Mouse (Mus musculus): ENCODE measurements around the gene Hoxa9. TPM values are rescaled to one million over a fixed set of nuclear protein-coding genes. Genes with fewer than 3 reads are reported as not detected.
A peak's percentile ranks its signal among the peaks of the same experiment; 100 is the strongest.

The Hoxa9 gene
- polyA plus RNA-seq, 1 experiment = 17.7 TPM

GRCm38 (mm10) chr6:52256956-52257355 lies 26.1 kb upstream of the Hoxa9 start:
- Histone ChIP-seq H3ac (ENCODE audit: control insufficient read depth, insufficient read length) (no peak overlapping the region), H3K4me3 (no peak overlapping the region), H3K79me2 (ENCODE audit: control insufficient read depth, insufficient read depth) (no peaks in the 10 kb centered on the region), H3K4me2 (ENCODE audit: low read depth) (no peak overlapping the region), H3K27me3 (ENCODE audit: control insufficient read depth, insufficient read depth, insufficient read length) (no peaks in the 10 kb centered on the region), H3K36me3 (ENCODE audit: control insufficient read depth, insufficient read depth) (no peaks in the 10 kb centered on the region)
- TF ChIP-seq MYOD1 (IDR thresholded peaks at IDR 0.05; ENCODE audit: control insufficient read depth in 1 of 3, insufficient read length in 2 of 3, low read depth in 2 of 3) = no peak

DNA sequence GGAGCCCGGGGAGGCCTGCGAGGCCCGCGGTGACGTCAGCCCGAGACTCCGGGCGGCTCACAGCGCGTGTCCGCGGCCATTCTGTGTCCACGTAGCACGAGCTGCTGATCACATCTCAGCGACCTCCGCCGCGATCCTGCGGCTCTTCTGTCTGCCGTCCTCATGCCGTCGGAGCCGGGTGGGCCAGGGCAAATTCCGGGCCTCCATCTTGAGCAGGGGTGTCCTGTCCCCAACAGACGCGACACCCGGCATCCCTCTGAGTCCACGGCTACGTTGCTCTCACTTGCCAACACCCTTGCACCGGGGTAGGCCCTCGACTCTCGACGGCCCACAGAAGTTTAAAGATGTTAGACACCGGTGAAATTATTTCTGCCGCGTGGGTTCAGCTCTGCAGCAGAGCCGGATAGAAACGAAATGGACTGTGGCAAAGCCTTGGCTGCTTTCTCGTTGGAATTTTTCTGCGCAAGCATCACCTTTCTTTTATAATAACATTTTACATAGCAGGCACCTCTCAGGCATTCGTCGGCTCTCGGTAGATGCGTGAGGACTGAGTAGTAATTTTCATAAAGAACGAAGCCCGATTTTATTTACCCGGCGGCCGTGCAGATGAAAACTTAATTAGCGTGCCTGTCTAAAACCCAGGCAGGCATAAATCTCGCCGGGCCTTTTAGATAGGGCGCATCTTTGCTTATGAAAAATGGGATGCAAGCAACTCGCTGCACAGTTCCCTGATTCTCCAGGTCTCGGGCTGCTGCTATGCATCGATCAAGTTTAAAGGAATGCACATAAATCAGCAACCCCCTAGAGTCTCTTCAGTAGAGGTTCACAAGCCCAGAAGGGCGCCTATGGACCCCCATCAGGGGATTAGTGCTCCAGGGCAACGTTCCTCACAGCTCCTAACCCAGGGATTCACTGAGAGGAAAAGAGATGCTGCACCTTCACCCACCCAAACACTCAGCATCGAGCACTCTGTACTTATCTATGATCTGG lies 22.9 kb upstream of the Hoxa9 start:
- Histone ChIP-seq H3K79me2 (ENCODE audit: control insufficient read depth, insufficient read depth) (peaks cover 13% of the 10 kb centered on the region), H3K4me2 (ENCODE audit: low read depth) (peak overlapping the region; percentile 64), H3K27me3 (ENCODE audit: control insufficient read depth, insufficient read depth, insufficient read length) (no peaks in the 10 kb centered on the region), H3K4me3 (peak overlapping the region; percentile 45), H3ac (ENCODE audit: control insufficient read depth, insufficient read length) (peak overlapping the region; percentile 35), H3K36me3 (ENCODE audit: control insufficient read depth, insufficient read depth) (no peaks in the 10 kb centered on the region)
- no peak for TF ChIP-seq CEBPB (IDR thresholded peaks at IDR 0.05; ENCODE audit: insufficient read depth, poor library complexity, severe bottlenecking)
- TF ChIP-seq POLR2AphosphoS2 (IDR thresholded peaks at IDR 0.05; ENCODE audit: insufficient read length, low read depth) = peak; percentile 82
- TF ChIP-seq TCF12 (IDR thresholded peaks at IDR 0.05; ENCODE audit: insufficient read depth, poor library complexity, severe bottlenecking) = no peak
- TF ChIP-seq USF1 (IDR thresholded peaks at IDR 0.05; ENCODE audit: low read depth) = no peak
- TF ChIP-seq MAX (IDR thresholded peaks at IDR 0.05; ENCODE audit: low read depth) = no peak
- TF ChIP-seq E2F4 (IDR thresholded peaks at IDR 0.05; ENCODE audit: insufficient read depth) = no peak
- TF ChIP-seq MYOD1 (IDR thresholded peaks at IDR 0.05; ENCODE audit: control insufficient read depth in 1 of 3, insufficient read length in 2 of 3, low read depth in 2 of 3) = no peak
- TF ChIP-seq POLR2A (IDR thresholded peaks at IDR 0.05; ENCODE audit: insufficient read length, low read depth) = peak; percentile 79
- no peak for TF ChIP-seq REST (IDR thresholded peaks at IDR 0.05; ENCODE audit: insufficient read depth, insufficient read length)
- TF ChIP-seq TCF3 (IDR thresholded peaks at IDR 0.05; ENCODE audit: insufficient read length, low read depth) = no peak
- no peak for TF ChIP-seq MYOG (IDR thresholded peaks at IDR 0.05; ENCODE audit: control insufficient read depth in 1 of 3, insufficient read depth in 1 of 3, insufficient read length in 2 of 3, low read depth in 2 of 3)
- TF ChIP-seq SRF (IDR thresholded peaks at IDR 0.05; ENCODE audit: control insufficient read depth, insufficient read length, low read depth) = no peak

DNA sequence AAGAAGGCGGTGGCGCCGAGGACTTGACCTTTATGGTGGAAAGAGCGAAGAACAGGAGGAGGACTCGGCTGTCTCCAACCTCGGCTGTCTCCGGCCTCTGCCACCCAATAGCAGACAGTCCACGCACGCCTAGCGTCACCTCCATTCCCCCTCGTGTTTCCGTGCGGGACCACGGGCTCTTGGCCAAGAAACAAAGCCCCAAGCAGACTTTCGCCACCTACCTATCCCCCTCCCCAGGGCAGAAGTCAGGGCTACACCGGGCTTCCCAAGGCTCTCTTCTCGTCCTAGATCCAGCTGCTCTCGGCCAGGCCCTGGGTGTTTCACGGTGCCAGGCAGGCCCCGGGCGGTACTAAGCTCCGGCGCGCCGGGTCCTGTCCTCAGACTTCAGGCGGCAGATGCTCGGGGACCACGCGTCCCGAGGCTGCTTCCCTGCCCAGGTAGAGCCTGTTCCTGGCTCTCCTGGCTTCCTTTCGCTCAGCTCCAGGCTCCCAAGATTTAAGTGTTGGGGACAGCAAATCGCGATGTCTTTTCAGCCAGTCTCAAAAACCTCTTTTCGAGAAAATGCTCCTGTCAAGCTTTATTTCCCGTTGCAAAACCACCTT lies 22.0 kb upstream of the Hoxa9 start:
- Histone ChIP-seq H3K4me3 (peak overlapping the region; percentile 45), H3K79me2 (ENCODE audit: control insufficient read depth, insufficient read depth) (peaks cover 16% of the 10 kb centered on the region), H3K27me3 (ENCODE audit: control insufficient read depth, insufficient read depth, insufficient read length) (no peaks in the 10 kb centered on the region), H3ac (ENCODE audit: control insufficient read depth, insufficient read length) (peak overlapping the region; percentile 35), H3K36me3 (ENCODE audit: control insufficient read depth, insufficient read depth) (no peaks in the 10 kb centered on the region), H3K4me2 (ENCODE audit: low read depth) (peak overlapping the region; percentile 64)
- no peak for TF ChIP-seq USF1 (IDR thresholded peaks at IDR 0.05; ENCODE audit: low read depth)
- peak; percentile 36 for TF ChIP-seq POLR2A (IDR thresholded peaks at IDR 0.05; ENCODE audit: insufficient read length, low read depth)

DNA sequence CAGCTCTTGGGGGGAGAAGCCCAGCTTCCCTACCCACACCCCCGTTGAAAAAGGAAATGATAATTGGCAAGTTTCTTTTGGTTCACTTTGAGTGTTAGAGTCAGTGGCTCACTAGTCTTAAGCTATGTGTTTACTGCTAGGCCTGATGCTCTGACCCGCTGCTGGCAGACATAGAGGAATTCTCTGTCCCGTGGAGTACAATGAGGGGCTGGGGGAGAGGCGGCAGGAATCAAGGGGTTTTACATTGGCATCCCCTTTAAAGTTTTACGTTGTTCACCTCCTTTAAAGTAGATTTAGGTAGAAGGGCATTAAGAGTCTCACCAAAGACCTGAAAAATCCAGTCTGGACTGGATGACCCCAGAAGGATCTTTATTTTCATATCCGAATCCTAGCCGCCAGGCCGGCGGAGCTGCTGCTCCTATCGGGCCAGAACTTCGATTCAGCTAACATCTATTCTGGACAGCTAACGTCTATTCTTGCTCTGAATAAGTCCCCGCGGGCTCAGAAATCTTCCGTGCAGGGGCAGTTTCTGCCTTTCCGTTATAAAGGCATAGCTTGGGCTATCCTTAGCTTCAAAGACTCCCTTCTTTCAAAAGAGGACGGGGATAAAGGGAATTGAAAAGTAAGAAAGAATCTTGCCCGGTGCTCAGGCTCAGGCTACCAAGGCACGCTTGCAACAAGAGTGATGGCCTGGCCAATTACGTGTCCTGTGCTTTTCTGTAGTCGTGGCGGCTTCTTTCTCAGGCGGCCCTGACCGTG lies 21.3 kb upstream of the Hoxa9 start:
- no peaks in the 10 kb centered on the region for H3K27me3 ChIP-seq (ENCODE audit: control insufficient read depth, insufficient read depth, insufficient read length)
- H3ac ChIP-seq (ENCODE audit: control insufficient read depth, insufficient read length) = peak overlapping the region; percentile 35
- peaks cover 22% of the 10 kb centered on the region for H3K79me2 ChIP-seq (ENCODE audit: control insufficient read depth, insufficient read depth)
- peak overlapping the region; percentile 64 for H3K4me2 ChIP-seq (ENCODE audit: low read depth)
- H3K36me3 ChIP-seq (ENCODE audit: control insufficient read depth, insufficient read depth) = no peaks in the 10 kb centered on the region
- TF ChIP-seq MYOG (IDR thresholded peaks at IDR 0.05; ENCODE audit: control insufficient read depth in 1 of 3, insufficient read depth in 1 of 3, insufficient read length in 2 of 3, low read depth in 2 of 3) (no peak), MYOD1 (IDR thresholded peaks at IDR 0.05; ENCODE audit: control insufficient read depth in 1 of 3, insufficient read length in 2 of 3, low read depth in 2 of 3) (no peak), USF1 (IDR thresholded peaks at IDR 0.05; ENCODE audit: low read depth) (no peak), REST (IDR thresholded peaks at IDR 0.05; ENCODE audit: insufficient read depth, insufficient read length) (no peak), MAX (IDR thresholded peaks at IDR 0.05; ENCODE audit: low read depth) (no peak), CEBPB (IDR thresholded peaks at IDR 0.05; ENCODE audit: insufficient read depth, poor library complexity, severe bottlenecking) (no peak), SRF (IDR thresholded peaks at IDR 0.05; ENCODE audit: control insufficient read depth, insufficient read length, low read depth) (no peak), TCF3 (IDR thresholded peaks at IDR 0.05; ENCODE audit: insufficient read length, low read depth) (no peak), E2F4 (IDR thresholded peaks at IDR 0.05; ENCODE audit: insufficient read depth) (no peak), POLR2A (IDR thresholded peaks at IDR 0.05; ENCODE audit: insufficient read length, low read depth) (no peak), POLR2AphosphoS2 (IDR thresholded peaks at IDR 0.05; ENCODE audit: insufficient read length, low read depth) (no peak), TCF12 (IDR thresholded peaks at IDR 0.05; ENCODE audit: insufficient read depth, poor library complexity, severe bottlenecking) (no peak)
- H3K4me3 ChIP-seq = peak overlapping the region; percentile 45
